Mouse (Mus musculus) MEL (cell line): ENCODE data around the gene Sec22c.

Experiments used
- CHD1 ChIP-seq: IDR thresholded peaks from 2 replicates; pipeline ENCODE4 v1.6.1; 2012; ENCODE audit warnings: low read depth, mild to moderate bottlenecking, inconsistent platforms, low read length, improper control_type of control experiment
- CTCF ChIP-seq, 3 experiments: IDR thresholded peaks in 2 of 3; conservative IDR thresholded peaks in 1 of 3; 2 replicates each; pipeline ENCODE4 v1.5.1; 2011 to 2012; ENCODE audit warnings: low read length in 3 of 3, low read depth in 2 of 3, mild to moderate bottlenecking in 2 of 3, improper control_type of control experiment in 1 of 3, inconsistent platforms in 1 of 3, mixed read lengths in 1 of 3, moderate library complexity in 1 of 3; ENCODE audit not compliant: control insufficient read depth in 1 of 3, insufficient read depth in 1 of 3, poor library complexity in 1 of 3, severe bottlenecking in 1 of 3
- EP300 ChIP-seq, 2 experiments: IDR thresholded peaks; 2 replicates each; pipeline ENCODE4 v1.6.1; 2011; ENCODE audit warnings: improper control_type of control experiment in 2 of 2, low read length in 2 of 2, low read depth in 1 of 2, mild to moderate bottlenecking in 1 of 2
- KAT2A ChIP-seq: conservative IDR thresholded peaks from 2 replicates; pipeline ENCODE4 v1.6.1; 2012; ENCODE audit warnings: low read depth, low read length, improper control_type of control experiment, inconsistent platforms
- MAX ChIP-seq: IDR thresholded peaks from 2 replicates; pipeline ENCODE4 v1.6.1; 2011; ENCODE audit warnings: low read length, improper control_type of control experiment
- MEF2A ChIP-seq: IDR thresholded peaks from 2 replicates; pipeline ENCODE4 v1.6.1; 2014; ENCODE audit warnings: low read depth, mild to moderate bottlenecking, inconsistent platforms, low read length, improper control_type of control experiment; ENCODE audit not compliant: poor library complexity, insufficient replicate concordance, severe bottlenecking; ENCODE audit errors: extremely low read depth
- MXI1 ChIP-seq: IDR thresholded peaks from 2 replicates; pipeline ENCODE4 v1.6.1; 2011; ENCODE audit warnings: mild to moderate bottlenecking, low read depth, low read length, improper control_type of control experiment
- NRF1 ChIP-seq: IDR thresholded peaks from 2 replicates; pipeline ENCODE4 v1.6.1; 2014; ENCODE audit warnings: low read depth, mild to moderate bottlenecking, inconsistent platforms, low read length, improper control_type of control experiment, moderate library complexity; ENCODE audit not compliant: poor library complexity, insufficient read depth, severe bottlenecking
- POLR2A ChIP-seq, 2 experiments: IDR thresholded peaks; 2 replicates each; pipeline ENCODE4 v1.6.1; 2011 to 2012; ENCODE audit warnings: low read length in 2 of 2, mild to moderate bottlenecking in 2 of 2, control low read depth in 1 of 2, improper control_type of control experiment in 1 of 2, low read depth in 1 of 2, moderate library complexity in 1 of 2; ENCODE audit not compliant: control insufficient read depth in 1 of 2, insufficient read depth in 1 of 2, poor library complexity in 1 of 2
- RCOR1 ChIP-seq: IDR thresholded peaks from 2 replicates; pipeline ENCODE4 v1.6.1; 2012; ENCODE audit warnings: low read depth, mild to moderate bottlenecking, inconsistent platforms, low read length, improper control_type of control experiment
- ZC3H11A ChIP-seq: IDR thresholded peaks from 2 replicates; pipeline ENCODE4 v1.6.1; 2012; ENCODE audit warnings: low read depth, mild to moderate bottlenecking, inconsistent platforms, low read length, improper control_type of control experiment
- ZKSCAN1 ChIP-seq: IDR thresholded peaks from 2 replicates; pipeline ENCODE4 v1.6.1; 2012; ENCODE audit warnings: low read depth, mild to moderate bottlenecking, inconsistent platforms, low read length, improper control_type of control experiment, moderate library complexity

GRCm38 (mm10) chr9:121706029-121706675 lies 862 bp upstream of the Sec22c start:
- no peak for TF ChIP-seq KAT2A
- TF ChIP-seq POLR2A (IDR thresholded peaks at IDR 0.05; ENCODE audit: control insufficient read depth in 1 of 2, insufficient read depth in 1 of 2, low read depth in 1 of 2, low read length in 2 of 2, poor library complexity in 1 of 2): no peak
- no peak for TF ChIP-seq ZKSCAN1
- no peak for TF ChIP-seq MXI1
- TF ChIP-seq EP300 (IDR thresholded peaks at IDR 0.05; ENCODE audit: low read depth in 1 of 2, low read length in 2 of 2): no peak
- no peak for TF ChIP-seq CHD1
- no peak for TF ChIP-seq NRF1
- no peak for TF ChIP-seq ZC3H11A
- no peak for TF ChIP-seq MEF2A
- TF ChIP-seq MAX: no peak
- no peak for TF ChIP-seq CTCF (IDR thresholded peaks at IDR 0.05 in 2 of 3, conservative IDR thresholded peaks at IDR 0.05 in 1 of 3; ENCODE audit: control insufficient read depth in 1 of 3, insufficient read depth in 1 of 3, low read depth in 2 of 3, low read length in 3 of 3, poor library complexity in 1 of 3, severe bottlenecking in 1 of 3)
- no peak for TF ChIP-seq RCOR1
